Mouse (Mus musculus) embryo, embryonic 9.5 days (tissue): ENCODE data around the gene Cavin4.
"Not testable (repeated sequence)": the region's sequence is repeated elsewhere in the genome, so short reads cannot be mapped to it uniquely, and the experiment has no call there.

Experiments
- DNase-seq: peaks from one replicate; pipeline ENCODE4 v3.0.0-alpha.2; 2017; ENCODE audit errors: extremely low spot score

Cavin4 gene

DNA sequence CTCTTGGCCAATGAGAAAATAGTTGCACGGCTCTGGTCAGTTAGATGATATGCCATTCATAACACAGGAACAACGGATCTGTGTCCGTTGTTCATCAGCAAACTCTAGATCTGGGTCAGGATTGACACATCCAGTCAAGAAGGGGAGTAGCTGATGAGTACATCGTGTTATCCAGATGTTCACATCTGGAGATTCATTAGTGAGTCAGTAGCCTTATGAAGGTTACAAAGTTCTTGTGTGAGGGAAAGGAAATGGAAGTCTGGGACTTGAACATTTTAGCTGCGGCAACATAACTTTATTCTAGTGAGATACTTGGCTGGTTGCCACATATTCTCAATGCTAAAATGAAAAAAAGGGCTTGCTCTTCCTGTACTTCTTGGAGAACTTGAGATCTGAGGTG lies 9.6 kb downstream of the Cavin4 start:
- DNase-seq = no peak

DNA sequence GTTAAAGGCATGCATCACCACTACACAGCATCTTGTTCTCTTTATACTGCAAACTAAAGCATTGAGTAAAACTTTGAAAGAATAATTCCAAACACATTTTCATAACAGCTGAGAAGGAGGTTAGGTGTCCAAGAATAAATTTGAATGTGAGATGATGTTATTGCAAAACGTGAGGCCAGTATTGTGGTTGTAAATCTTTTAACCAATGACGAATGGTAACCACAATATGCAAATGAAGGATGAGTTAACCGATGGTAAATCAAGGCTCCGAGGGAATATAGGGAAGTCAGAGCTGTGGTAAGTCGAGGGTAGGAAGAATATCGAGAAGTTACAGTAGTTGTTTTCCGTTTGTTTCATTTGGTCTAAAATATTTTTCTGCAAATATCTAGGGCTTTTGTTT lies 11.1 kb downstream of the Cavin4 start:
- DNase-seq = no peak

DNA sequence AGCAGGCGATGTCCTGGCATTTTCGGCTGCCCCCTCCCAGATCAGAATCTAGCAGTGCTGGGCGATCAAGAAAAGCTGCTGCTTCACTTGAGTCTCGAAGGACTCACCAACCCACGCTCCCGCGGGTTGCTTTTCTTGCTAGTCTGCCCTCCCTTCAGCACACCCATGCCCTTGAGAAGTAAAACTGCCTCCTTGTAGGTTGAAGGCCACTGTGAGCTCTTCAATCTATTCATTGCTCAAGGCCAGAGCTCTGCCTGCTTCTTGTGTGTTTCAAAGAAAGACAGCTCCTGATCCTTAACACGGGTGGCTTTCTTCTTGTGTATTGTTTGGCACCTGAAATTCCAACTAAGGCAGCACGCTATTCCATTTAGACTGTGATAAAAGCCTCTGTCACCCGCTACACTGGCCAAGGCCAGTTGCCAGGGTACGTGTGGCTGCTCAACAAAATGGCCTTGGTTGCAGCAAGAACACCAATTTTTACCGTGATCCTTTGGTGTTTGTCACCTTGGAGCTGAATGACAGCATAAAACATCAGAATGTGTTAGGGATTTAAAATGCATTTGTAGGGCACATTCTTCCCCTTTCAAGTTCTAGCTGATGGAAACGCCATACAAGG lies 13.4 kb downstream of the Cavin4 start:
- no peak for DNase-seq

DNA sequence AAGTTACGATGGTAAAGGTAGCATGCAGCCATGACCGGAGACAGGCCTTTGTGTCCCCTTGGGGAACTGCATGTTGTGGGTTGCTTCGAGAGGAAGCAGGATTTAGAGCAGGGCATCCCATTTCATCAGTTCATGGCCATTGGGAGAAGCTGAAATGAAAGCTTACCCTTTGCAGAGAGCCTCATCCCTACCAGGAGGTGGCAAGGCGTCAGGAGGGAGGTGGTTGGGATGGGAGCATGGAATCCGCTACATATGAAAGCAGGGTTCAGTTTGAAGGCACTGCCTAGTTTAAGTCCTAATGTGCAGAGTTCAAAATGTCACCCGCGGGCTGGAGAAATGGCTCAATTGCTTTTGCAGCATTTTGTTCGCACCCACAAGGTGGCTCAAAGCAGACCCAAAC lies 14.0 kb downstream of the Cavin4 start:
- DNase-seq = no peak

DNA sequence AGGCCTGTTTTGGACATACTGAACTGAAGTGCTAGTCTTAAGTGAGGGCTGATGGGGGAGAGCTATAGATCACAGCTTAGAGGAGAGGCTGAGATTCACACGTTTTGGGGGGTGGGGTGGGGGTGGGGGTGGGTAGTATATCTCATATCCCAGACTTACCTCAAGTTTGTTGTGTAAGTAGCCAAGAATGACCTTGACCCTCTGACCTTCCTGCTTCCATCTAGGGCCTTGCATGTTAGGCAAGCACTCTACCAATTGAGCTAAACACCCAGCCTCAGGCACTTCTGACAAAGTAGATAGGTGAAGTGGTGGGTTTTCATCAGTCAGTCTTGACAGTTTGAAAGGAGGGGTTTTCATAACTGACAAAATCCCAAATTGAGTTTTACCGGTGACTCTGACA lies 14.5 kb downstream of the Cavin4 start:
- DNase-seq = no peak

DNA sequence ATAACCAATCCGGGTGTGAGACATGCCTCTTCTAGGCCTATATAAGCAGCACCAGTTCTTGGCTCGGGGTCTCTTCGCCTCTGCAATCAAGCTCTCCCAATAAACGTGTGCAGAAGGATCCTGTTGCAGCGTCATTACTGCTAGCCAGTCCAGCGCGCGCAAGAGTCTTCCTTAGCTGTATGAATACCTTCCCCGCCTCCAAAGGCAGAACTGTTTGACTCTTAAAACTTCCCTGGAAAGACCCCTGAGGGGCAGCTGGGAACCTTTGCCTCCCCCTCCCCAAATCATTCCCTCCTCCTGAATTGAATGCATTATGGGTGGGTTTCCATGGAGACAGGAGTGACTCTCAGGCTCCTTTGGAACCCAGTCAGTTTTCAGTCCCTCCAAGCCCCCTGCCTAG lies 15.5 kb downstream of the Cavin4 start:
- no peak for DNase-seq

DNA sequence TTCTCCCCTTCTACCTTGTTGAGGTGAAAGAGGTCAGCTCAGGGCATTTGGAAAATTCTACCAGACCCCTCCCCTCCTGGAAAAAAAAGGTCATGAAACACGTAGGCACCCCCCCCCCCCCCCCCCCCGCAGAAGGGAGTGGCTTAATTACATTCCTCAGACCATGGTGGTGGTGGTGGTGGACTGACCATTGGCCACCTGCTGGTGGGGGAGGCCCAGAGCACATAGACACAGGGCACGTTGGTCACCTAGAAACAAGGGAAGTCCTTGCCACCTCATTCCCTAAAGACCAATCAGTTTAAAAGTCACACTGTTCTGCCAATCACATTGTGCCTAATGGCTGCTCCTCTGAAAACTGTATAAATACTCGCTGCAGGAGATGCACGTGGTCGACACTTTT lies 16.4 kb downstream of the Cavin4 start:
- not testable (repeated sequence) for DNase-seq

DNA sequence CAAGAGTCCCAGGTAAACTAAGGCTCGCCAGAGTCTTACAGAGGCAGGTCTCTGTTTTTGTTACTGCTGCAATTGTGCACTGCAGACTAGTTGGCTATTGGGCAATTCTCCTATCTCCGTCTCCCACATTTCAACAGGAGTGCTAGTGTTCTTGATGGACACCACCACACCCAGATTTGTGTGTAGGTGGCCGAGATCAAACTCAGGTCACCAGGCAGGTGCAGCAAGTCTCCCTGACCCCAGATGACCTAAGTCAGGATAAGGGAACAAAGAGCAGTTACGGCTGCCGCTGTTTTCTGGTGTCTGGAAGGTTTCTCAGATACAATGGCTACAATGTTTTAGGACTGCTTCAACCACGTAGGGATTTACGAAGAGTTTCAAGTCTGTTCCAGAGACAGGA lies 16.9 kb downstream of the Cavin4 start:
- no peak for DNase-seq

DNA sequence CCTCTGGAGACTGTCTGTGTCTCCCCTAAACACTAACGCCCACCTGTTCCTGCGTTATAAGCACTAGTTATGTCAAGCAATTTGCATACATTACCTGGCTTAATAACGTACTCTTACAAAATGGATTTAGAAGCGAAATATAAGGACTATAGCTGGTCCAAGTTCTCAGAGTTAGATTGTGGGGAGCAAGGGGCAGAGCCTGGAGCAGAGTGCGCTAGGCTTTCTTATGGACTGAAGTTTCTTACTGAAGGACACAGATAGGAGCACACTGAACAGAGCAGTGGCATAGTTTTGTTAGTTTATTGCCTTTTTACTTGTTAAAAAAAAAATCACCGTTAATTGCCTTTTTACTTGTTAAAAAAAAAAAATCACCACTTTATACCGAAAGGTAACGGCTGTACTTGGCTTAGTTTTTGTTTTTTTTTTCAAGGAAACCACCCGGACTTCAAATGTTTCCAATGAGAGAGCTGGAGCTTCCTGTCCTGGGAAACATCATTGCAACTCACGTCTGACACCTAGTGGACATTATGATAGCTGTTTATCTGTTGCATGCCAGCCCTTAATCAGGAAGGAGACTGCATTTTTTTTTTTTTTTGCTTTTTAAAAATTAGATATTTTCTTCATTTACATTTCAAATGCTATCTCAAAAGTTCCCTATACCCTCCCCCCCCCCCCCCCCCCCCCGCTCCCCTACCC lies 17.5 kb downstream of the Cavin4 start:
- DNase-seq = peak; percentile 66

DNA sequence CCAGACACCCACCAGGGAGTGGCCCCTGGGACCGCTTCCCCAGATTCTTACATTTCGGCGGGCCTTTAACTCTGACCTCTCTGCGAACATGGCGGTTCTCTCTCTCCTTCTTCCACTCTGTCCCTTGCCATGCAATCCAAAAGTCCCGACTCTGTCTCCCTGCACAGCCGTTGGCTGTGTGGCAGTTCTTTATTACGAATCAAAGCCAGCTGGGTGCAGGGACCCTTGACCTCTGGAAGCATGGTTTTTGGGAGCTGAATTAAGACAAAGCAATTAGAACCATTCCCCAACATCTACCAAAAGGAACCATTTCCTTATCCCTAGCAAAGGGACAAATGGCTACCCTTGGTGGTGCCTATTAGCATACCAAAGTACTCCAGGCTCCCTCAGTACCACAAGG lies 19.8 kb downstream of the Cavin4 start:
- DNase-seq = no peak

DNA sequence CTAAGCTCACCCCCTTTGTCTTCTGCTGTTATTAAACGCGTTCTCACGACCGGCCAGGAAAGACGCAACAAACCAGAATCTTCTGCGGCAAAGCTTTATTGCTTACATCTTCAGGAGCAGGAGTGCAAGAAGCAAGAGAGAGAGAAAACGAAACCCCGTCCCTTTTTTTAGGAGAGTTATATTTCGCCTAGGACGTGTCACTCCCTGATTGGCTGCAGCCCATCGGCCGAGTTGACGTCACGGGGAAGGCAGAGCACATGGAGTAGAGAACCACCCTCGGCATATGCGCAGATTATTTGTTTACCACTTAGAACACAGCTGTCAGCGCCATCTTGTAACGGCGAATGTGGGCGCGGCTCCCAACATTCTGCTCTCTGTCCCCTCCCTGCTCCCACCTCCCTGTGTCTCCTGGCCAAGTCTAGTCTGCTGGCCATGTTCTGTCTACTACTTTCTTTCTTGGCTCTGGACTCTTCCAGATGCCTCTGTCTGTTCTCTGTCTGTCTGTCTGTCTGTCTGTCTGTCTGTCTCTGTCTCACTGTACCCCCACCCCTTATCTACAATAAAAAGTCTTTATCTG lies 20.4 kb downstream of the Cavin4 start:
- not testable (repeated sequence) for DNase-seq

DNA sequence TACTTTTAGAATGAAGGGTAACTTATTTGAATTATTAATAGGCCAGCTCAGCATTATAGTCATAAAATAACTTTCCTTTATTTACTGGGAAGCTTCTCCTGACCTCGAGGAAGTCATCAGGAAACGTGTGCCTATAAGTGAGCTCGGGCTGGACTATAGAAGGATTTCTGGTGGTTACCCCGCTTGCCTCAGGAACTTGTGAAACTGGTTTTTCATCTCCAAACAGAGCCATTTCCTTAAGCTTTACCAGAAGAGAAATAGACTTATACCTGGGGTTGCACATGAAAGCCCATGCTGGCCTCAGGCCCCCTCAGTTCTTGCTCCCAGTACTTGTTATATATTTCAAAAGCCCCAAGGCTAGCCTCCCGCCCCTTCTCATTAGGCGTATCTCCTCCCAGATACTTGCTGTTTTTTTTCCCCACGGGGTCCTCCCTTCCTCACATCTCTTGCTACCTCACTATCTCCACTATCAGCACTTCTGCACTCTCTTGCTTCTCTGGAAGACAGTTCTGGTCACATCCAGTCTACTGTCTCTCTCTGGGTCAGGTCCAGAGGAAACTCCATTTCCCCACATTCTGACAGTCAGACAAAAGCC lies 21.4 kb downstream of the Cavin4 start:
- DNase-seq = no peak

DNA sequence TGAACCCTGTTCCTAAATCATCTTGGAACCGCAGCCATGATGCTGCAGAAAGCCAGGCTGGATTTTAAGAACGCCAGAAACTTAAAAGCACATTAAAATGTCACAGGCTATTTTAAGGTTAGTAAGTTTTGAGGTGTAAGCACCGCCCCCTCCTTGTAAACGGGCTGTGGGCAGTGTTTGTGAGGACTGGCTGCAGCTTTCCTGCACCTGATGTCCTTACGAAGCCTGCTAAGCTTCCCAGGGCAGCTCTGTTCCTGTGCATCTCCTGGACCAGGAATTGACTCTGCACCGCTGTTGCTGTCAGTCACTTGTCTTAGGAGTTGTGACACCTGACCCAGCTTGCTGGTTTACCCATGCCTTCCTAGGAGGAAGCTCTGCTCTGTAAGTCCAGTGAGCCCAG lies 24.8 kb downstream of the Cavin4 start:
- DNase-seq = no peak

DNA sequence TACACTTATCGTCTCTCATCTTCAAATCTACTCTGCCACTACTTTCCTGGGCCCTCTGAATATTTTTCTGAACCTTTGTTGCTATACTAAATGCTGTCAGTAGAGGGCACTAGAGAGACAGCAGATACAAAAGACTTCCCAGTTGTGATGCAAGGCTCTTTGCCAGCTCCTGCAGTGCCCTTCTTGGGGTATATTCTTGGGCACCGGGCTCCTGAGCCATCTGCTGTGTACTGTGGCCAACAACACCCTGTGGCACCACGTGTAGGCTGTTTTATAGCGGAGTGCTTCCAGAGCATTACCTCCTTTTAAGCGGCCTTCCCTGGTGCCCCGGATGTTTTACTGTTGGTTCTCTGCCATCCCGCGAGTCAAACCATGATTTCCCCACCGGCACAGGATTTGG lies 27.3 kb downstream of the Cavin4 start:
- peak; percentile 47 for DNase-seq

DNA sequence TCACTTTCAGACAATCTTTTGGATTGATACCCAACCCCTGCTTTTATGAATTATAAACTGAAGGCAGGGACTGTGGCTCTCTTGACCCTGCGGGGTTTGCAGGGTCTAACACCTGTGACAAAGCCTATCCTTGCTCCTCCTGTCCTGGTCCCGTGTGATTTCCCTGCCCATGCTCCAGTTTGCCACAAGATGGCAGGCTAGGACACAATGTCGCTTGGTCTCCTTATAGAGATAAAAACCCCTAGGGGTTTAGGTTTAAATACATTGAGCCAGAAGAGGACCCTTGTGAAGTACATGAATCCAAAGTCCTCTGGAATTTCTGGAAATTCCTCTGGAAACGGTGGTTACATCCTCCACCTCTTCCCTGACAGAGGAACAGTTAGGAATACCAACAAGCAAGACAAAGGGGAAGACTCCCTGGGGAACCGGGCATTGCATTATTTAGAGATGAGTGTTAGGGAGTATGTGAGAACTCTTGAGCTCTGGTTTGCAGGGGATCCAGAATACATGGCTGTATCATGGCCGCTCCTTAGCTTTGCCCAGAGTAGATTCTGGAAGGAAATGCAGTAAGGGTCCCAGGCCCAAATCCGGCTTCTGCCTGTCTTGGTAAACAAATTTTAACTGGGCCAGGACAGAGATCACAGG lies 28.6 kb downstream of the Cavin4 start:
- DNase-seq = peak; percentile 65

DNA sequence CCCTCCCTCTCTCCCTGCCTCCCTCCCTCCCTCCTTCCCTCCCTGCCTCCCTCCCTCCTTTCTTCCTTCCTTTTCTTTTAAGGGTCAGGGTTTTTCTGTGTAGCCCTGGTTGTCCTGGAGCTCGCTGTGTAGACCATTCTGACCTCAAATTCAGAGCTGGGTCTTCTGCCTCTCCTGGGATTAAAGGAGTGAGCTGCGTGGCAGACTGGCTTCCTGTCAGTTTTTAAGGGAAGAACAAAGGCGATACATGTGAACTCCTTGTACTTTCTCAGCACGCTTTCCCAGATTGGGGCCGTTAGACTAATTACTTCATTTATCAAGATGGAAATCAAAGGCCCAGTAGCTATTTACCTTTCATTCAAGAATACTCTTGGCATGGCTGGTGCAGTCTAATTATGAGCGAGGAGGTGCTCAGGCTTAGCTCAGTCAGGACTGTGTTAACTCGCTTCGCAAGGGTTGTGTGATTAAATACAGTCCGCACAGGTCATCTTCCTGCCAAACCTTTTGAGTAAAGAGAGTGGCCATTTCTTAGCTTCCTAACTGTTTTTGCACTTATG lies 29.5 kb downstream of the Cavin4 start:
- DNase-seq = no peak

DNA sequence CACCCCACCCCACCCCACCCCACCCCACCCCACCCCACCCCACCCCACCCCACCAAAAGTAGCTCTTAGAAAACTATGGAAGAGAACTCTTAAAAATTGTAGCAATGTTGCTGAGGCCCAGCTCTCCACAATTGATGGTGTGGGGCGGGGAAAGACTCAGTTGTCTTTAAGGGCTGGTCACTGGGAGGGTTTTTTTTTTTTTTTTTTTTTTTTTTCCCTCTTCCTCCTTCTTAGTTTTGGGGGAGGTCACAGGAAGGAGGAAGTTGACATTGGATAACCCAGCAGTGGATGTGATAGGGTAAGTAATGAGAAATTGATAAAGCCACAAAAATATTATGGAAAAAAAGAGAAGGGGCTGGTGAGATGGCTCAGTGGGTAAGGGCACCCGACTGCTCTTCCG lies 33.4 kb downstream of the Cavin4 start:
- no peak for DNase-seq

DNA sequence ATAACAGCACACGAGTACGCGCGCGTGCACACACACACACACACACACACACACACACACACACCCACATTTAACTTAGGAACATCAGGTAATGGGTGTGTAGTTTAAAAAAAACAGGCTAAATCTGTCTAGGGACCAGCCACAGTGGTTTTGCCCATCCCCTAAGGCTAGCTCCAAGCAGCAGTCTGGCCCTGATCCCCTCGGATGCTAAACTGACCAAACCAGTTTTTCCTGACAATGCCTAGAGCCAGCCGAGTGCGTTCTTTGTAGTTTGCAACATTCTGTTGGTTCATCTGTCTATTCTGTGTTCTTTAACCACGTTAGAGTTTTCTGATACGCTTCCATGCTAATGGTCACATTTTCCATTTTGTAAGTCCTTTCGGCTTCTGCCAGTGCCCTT lies 34.0 kb downstream of the Cavin4 start:
- DNase-seq = no peak

DNA sequence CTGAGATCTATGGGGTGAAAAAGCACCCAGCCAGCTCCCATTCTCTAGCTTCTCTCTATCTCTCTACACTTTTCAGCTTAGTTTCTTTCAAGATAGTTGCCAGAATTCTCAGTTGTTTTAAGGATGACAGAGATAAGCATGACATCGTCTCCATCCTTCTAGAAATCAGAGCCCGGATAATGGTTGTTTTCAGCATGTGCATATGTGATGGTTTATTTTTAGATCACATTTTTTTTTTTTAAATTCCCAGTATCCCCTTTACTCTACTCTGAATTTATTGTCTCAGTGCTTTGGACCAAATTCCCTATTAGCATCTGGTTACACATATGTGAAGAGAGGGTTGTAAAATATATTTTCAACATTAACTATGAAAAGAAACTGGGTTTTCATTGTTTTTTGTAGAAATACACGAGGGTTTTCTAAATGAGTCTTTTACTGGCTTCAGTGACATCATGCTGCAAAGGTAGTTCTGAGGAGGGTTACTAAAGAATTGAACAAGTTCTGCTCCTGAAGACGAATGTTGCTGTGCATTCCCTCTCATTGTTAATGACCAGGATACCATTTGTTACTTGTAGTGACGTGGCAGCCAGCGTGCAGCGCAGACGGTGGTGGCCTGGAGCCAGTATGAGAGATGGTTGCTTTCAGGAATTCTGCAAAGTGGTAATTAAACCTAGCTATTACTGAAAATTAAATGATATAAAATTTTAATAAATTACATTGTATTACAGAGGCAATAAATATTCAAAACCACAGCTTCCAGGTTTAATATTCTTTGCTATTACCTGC lies 52.7 kb downstream of the Cavin4 start:
- no peak for DNase-seq

DNA sequence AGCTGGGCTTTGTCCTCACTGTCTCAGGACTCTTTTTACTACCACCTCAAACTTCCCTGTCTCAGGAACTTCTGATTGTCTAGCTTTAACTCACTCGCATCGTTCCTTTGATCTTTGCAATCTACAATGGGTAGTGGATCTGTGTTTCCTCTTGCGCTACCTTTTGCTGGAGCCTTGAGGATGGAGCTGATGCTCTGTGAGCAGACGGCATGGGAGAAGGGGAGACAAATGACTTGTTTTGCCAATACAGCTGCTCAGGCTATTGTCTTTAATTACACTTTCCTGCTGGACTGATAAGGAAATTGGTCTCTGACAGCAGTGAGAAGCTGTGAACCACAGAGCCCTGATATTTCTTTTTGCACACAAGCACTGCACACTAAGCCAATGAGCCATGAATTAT lies 53.5 kb downstream of the Cavin4 start:
- DNase-seq = no peak
